Mouse (Mus musculus) myocyte (in vitro differentiated cells): ENCODE data around the gene Gtf2h3. TPM values are rescaled to one million over a fixed set of nuclear protein-coding genes. Genes with fewer than 3 reads are reported as not detected.
A peak's percentile ranks its signal among the peaks of the same experiment; 100 is the strongest.

Source experiments
- H3K27me3 ChIP-seq: one replicate; pipeline ENCODE4 v1.6.1; 2011; ENCODE audit not compliant: control insufficient read depth, insufficient read depth, insufficient read length
- H3K36me3 ChIP-seq: one replicate; pipeline ENCODE4 v1.6.1; 2011; ENCODE audit not compliant: control insufficient read depth, insufficient read depth
- H3K4me2 ChIP-seq: one replicate; pipeline ENCODE4 v1.6.1; 2011; ENCODE audit warnings: low read depth, control low read depth
- H3K4me3 ChIP-seq: one replicate; pipeline ENCODE4 v1.5.1; 2011; ENCODE audit warnings: mild to moderate bottlenecking, control low read depth, moderate library complexity
- H3K79me2 ChIP-seq: one replicate; pipeline ENCODE4 v1.6.1; 2011; ENCODE audit not compliant: control insufficient read depth, insufficient read depth
- H3ac ChIP-seq: one replicate; pipeline ENCODE4 v1.6.1; 2011; ENCODE audit not compliant: control insufficient read depth, insufficient read length
- CEBPB ChIP-seq: IDR thresholded peaks from 2 replicates; pipeline ENCODE4 v1.6.1; 2011; ENCODE audit warnings: mild to moderate bottlenecking, moderate library complexity; ENCODE audit not compliant: poor library complexity, insufficient read depth, severe bottlenecking
- E2F4 ChIP-seq: IDR thresholded peaks from one replicate; pipeline ENCODE4 v1.6.1; 2011; ENCODE audit warnings: mild to moderate bottlenecking, control low read depth, moderate library complexity; ENCODE audit not compliant: insufficient read depth
- MAX ChIP-seq: IDR thresholded peaks from one replicate; pipeline ENCODE4 v1.6.1; 2011; ENCODE audit warnings: low read depth, mild to moderate bottlenecking, control low read depth
- MYOD1 ChIP-seq, 3 experiments: IDR thresholded peaks; one replicate each; pipeline ENCODE4 v1.6.1; 2011; ENCODE audit warnings: control low read depth in 2 of 3, low read depth in 2 of 3, mild to moderate bottlenecking in 2 of 3, moderate library complexity in 1 of 3; ENCODE audit not compliant: insufficient read length in 2 of 3, control insufficient read depth in 1 of 3
- MYOG ChIP-seq, 3 experiments: IDR thresholded peaks; one replicate each; pipeline ENCODE4 v1.6.1; 2011; ENCODE audit warnings: control low read depth in 2 of 3, low read depth in 2 of 3, mild to moderate bottlenecking in 2 of 3; ENCODE audit not compliant: insufficient read length in 2 of 3, control insufficient read depth in 1 of 3, insufficient read depth in 1 of 3
- POLR2A ChIP-seq: IDR thresholded peaks from one replicate; pipeline ENCODE4 v1.6.1; 2011; ENCODE audit warnings: low read depth, mild to moderate bottlenecking, control low read depth, moderate library complexity; ENCODE audit not compliant: insufficient read length
- POLR2AphosphoS2 ChIP-seq: IDR thresholded peaks from one replicate; pipeline ENCODE4 v1.6.1; 2011; ENCODE audit warnings: low read depth, control low read depth; ENCODE audit not compliant: insufficient read length
- REST ChIP-seq: IDR thresholded peaks from one replicate; pipeline ENCODE4 v1.6.1; 2011; ENCODE audit warnings: mild to moderate bottlenecking, control low read depth, moderate library complexity; ENCODE audit not compliant: insufficient read depth, insufficient read length
- SRF ChIP-seq: IDR thresholded peaks from one replicate; pipeline ENCODE4 v1.6.1; 2011; ENCODE audit warnings: low read depth; ENCODE audit not compliant: control insufficient read depth, insufficient read length
- TCF12 ChIP-seq: IDR thresholded peaks from one replicate; pipeline ENCODE4 v1.6.1; 2011; ENCODE audit warnings: mild to moderate bottlenecking, control low read depth; ENCODE audit not compliant: poor library complexity, insufficient read depth, severe bottlenecking
- TCF3 ChIP-seq: IDR thresholded peaks from one replicate; pipeline ENCODE4 v1.6.1; 2011; ENCODE audit warnings: low read depth, control low read depth; ENCODE audit not compliant: insufficient read length
- USF1 ChIP-seq: IDR thresholded peaks from one replicate; pipeline ENCODE4 v1.6.1; 2011; ENCODE audit warnings: low read depth, mild to moderate bottlenecking, control low read depth, moderate library complexity
- polyA plus RNA-seq: library from polyadenylated mRNA; unstranded; fragments of >200 nt; fragmentation: generic; extraction: Trizol; gene quantifications from one replicate; pipeline ENCODE4 v1.2.1, GENCODE M21; 2012; ENCODE audit warnings: missing spikeins

Gtf2h3 gene
- polyA plus RNA-seq, 1 experiment, result 25.3 TPM

DNA sequence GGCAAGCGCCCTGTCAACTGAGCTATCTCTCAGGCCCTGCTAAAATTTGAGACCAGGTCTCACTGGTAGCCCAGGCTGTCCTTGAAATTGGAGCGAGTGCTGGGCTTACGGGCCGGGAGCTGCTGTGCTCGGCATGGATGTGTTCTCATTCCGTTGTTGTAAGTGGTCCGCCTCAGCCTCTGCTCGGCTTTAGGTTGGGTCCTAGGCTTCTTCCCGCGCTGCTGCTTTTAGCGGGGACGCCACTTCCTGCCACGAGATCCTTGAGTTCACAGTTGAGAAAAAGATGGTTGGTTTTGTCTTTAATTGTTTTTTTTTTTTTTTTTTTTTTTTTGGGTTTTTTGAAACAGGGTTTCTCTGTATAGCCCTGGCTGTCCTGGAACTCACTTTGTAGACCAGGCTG, 58.9 kb downstream of the Gtf2h3 start:
- Histone ChIP-seq H3K27me3 (no peaks in the 10 kb centered on the region), H3K79me2 (peaks cover 4% of the 10 kb centered on the region), H3K4me2 (peak overlapping the region; percentile 67), H3K36me3 (peaks cover 33% of the 10 kb centered on the region), H3ac (no peak overlapping the region), H3K4me3 (no peak overlapping the region)
- no peak for TF ChIP-seq MYOD1 (IDR thresholded peaks at IDR 0.05; ENCODE audit: control insufficient read depth in 1 of 3, insufficient read length in 2 of 3, low read depth in 2 of 3)
- TF ChIP-seq MAX, result no peak
- no peak for TF ChIP-seq E2F4
- TF ChIP-seq CEBPB, result no peak
- TF ChIP-seq TCF3, result no peak
- no peak for TF ChIP-seq SRF
- TF ChIP-seq TCF12, result no peak
- no peak for TF ChIP-seq MYOG (IDR thresholded peaks at IDR 0.05; ENCODE audit: control insufficient read depth in 1 of 3, insufficient read depth in 1 of 3, insufficient read length in 2 of 3, low read depth in 2 of 3)
- no peak for TF ChIP-seq POLR2A
- no peak for TF ChIP-seq USF1
- TF ChIP-seq REST, result no peak
- TF ChIP-seq POLR2AphosphoS2, result no peak

Other genes starting within 250 kb of the Gtf2h3 start
- 236 TPM for gene Cdk2ap1, start 216.1 kb upstream of the Gtf2h3 start, polyA plus RNA-seq
- gene Sbno1, start 153.1 kb upstream of the Gtf2h3 start, polyA plus RNA-seq, result 11.3 TPM
- 58.0 TPM for gene Kmt5a, start 139.2 kb upstream of the Gtf2h3 start, polyA plus RNA-seq
- gene Rilpl2, start 100.8 kb upstream of the Gtf2h3 start, polyA plus RNA-seq, result 22.3 TPM
- gene Snrnp35, start 96.0 kb upstream of the Gtf2h3 start, polyA plus RNA-seq, result 18.9 TPM
- 43.1 TPM for gene Rilpl1, start 47.7 kb upstream of the Gtf2h3 start, polyA plus RNA-seq
- 131 TPM for gene Tmed2, start 38.4 kb upstream of the Gtf2h3 start, polyA plus RNA-seq
- gene Ddx55, start 26.3 kb upstream of the Gtf2h3 start, polyA plus RNA-seq, result 5.3 TPM
- 37.6 TPM for gene Eif2b1, start within 50 bp of the Gtf2h3 start, polyA plus RNA-seq
- 31.8 TPM for gene Atp6v0a2, start 49.4 kb downstream of the Gtf2h3 start, polyA plus RNA-seq
- 0.08 TPM for gene Dnah10, start 145.9 kb downstream of the Gtf2h3 start, polyA plus RNA-seq